Mouse (Mus musculus) gastrocnemius, adult 2 months (tissue): ENCODE measurements around the gene Leng1. TPM values are rescaled to one million over a fixed set of nuclear protein-coding genes. Genes with fewer than 3 reads are reported as not detected.

Experiments
- DNase-seq: peaks from one replicate; pipeline ENCODE4 v3.0.0; 2022
- H3K27ac ChIP-seq: fragments of 200-600 bp; 2 replicates; pipeline ENCODE4 v1.8.1; 2022; ENCODE audit warnings: mild to moderate bottlenecking
- H3K4me3 ChIP-seq: fragments of 200-600 bp; 2 replicates; pipeline ENCODE4 v1.8.1; 2022; ENCODE audit warnings: mild to moderate bottlenecking, moderate library complexity
- CTCF ChIP-seq: fragments of 200-600 bp; IDR thresholded peaks from 2 replicates; pipeline ENCODE4 v1.8.1; 2022; ENCODE audit warnings: antibody characterized with exemption, mild to moderate bottlenecking, moderate library complexity
- intact Hi-C: fragments of 180-260 bp; cut with DNase I; formaldehyde crosslinking; loops from one replicate; pipeline ENCODE4 v1.15.1; 2025
- total RNA-seq, 2 experiments: library from RNA; stranded (reverse); gene quantifications; 2 replicates each; pipeline ENCODE4 v1.2.3; 2021

Gene Leng1
- total RNA-seq, 2 experiments from 2014 or later: 4.9 to 6.8 TPM

DNA sequence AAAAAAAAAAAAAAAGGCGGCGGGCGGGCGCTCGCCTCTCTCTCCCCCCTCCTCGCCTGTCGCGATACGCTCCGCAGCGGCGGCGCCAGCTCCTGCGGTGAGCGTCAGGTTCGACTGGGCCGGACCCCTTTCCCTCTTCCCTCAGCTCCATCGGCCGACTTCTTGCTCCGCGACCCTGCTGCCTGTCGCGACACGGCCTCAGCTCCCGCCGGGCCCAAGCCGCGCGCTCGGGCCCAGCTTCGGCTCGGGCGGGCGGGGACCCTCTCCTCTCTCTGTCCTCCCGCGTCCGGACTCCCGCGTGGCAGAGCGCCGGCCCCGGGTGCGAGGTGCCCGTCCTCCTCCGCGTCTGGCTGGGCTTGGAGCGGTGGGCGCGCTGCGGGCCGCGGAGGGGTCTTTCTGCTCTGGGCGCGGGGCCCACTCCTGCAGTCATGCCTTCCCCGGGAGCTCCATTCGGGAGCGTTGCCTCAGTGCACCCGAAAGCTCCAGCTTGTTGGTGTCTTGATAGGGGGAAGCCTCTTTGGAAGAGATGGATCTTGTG, 20.1 kb downstream of the Leng1 start:
- no peak for TF ChIP-seq CTCF
- Histone ChIP-seq H3K27ac (peak overlapping the region; percentile 98), H3K4me3 (peak overlapping the region; percentile 75)
- intact Hi-C loops: loop anchor here (1.0 to 10.0 kb wide), 3 partner anchors 20 to 499 kb away; partner anchors contain the start of genes Leng1, Mboat7 and Tsen34
- DNase-seq: no peak

DNA sequence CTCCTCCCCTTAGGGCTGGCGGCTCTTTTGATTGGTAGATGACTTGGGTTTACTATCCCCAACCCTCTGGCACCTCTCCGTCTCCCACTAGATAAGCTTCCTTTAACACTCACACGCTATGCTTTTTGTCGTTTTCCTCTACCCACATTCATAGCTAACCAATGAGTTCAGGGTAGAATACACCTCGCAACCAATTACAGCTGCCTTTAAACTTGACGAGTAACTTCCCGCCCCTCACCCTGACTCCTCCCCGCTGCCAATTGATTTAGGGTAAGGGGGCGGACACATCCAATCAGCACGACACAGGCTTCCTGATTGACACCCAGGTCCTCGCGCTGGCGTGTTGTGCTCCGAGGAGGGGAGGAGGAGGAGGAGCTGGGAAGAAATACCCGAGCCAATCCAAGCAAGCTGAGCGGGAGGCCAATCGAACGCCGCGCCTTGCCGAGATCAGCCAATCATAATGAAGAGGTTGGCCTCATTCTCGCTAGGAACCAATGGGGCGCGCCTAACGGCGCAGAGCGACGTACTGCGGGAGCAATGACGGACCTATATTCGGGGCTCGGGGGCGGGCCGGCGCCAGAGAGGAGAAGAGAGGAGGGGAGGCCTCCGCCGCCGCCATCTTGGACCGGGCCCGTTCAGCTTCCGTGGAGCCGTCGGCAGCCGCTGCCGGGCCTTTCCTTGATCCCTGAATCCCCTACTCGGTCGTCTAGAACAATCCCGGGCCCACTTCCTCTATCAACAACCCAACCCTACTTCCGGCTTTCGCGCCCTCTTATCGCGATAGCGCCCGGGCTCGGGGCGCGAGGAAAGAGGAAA, 20.8 kb downstream of the Leng1 start, which contains the start of gene Cnot3:
TSS of gene Cnot3 (plus strand) at position 597 of the 816 bp plus-strand sequence.
- intact Hi-C loops: loop anchor here (1.0 to 10.0 kb wide), 3 partner anchors 20 to 500 kb away; partner anchors contain the start of genes Leng1, Mboat7 and Tsen34
- TF ChIP-seq CTCF: no peak

DNA sequence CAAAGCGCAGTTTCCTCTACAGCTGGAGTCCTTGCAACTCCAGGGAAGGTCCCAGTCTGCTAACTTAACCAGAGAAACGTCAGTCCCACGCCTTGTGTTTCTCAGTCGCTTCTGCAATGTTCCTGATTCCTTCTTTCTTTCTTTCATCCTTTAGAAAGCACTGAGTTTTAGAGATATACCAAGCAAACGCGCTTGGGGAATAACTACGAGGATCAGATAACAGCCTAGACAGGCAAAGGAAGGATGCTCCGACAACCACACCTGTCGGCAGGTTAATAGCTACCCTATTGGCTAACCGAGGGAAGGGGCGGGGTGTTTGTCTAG, 21.3 kb downstream of the Leng1 start:
- H3K27ac ChIP-seq: peak overlapping the region; percentile 87
- peak; percentile 89 for DNase-seq
- intact Hi-C loops: loop anchor here (10.0 kb wide), 1 partner anchor 500 kb away; no protein-coding TSS in a partner anchor
- H3K4me3 ChIP-seq: peak overlapping the region; percentile 74
- no peak for TF ChIP-seq CTCF

More for the DNA sequence above, 20.8 kb downstream of the Leng1 start, which contains the start of gene Cnot3:
- peak within 1 kb of the TSS; percentile 98 for H3K27ac ChIP-seq
- peak within 1 kb of the TSS; percentile 75 for H3K4me3 ChIP-seq
- peak; percentile 99 for DNase-seq

DNA sequence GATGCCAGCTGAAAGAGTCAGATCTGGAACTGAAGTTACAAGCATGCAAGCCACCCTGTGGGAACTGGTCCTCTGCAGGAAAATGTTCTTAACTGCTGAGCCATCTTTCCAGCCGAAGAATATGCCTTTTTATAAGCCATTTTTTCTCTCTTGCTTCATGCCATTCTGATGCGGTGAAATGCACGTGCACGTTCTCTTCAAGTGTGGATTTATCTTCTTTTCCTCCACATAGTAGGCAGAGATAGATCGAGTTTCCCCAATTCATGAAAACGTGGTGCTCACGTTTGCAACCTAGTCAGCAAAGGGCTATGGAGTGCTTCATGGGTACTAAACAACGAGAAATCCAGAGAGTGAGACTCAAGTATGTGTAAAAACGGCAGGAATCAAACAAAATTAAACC, 21.8 kb downstream of the Leng1 start:
- intact Hi-C loops: loop anchor here (10.0 kb wide), 1 partner anchor 501 kb away; no protein-coding TSS in a partner anchor
- Histone ChIP-seq H3K4me3 (peak overlapping the region; percentile 74), H3K27ac (0 out of 2 replicates have a peak overlapping the region, but pooled peaks have one; percentile 87)
- TF ChIP-seq CTCF: no peak
- DNase-seq: no peak

DNA sequence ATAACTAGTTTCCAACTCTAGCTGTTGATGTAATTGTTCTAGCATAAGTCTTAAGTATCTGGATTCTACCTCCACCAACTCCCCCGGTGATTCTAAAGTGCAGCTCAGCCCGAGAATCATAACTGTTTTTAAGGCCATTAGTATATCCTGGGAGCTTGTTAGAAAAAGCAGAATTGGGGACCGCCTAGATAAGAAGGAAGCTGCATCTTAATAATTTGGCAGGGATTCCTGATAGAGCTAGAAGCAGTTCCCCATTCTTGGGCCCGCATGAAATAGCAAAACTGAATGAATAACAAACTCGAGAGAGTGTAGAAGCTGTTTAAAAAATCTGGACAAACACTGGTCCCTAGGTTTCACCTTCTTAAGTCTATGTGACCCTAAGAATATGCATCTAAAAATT, 22.2 kb downstream of the Leng1 start:
- DNase-seq: no peak
- TF ChIP-seq CTCF: no peak
- no peak overlapping the region for H3K4me3 ChIP-seq
- no peak overlapping the region for H3K27ac ChIP-seq
- intact Hi-C loops: loop anchor here (10.0 kb wide), 1 partner anchor 501 kb away; no protein-coding TSS in a partner anchor

DNA sequence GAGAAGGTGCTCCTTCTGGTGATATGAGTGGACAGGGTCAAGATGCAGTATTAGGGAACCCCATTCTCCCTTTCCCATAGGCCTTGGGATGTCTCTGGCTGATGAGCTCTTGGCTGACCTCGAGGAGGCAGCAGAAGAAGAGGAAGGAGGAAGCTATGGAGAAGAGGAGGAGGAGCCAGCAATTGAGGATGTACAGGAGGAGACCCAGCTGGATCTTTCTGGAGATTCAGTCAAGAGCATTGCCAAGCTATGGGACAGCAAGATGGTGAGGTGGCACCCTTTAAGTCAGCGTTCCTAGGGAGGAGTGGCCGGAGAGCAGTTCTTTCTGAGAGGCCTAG, 35.2 kb downstream of the Leng1 start:
- no peak for DNase-seq
- no peak for TF ChIP-seq CTCF
- peak overlapping the region; percentile 90 for H3K4me3 ChIP-seq
- H3K27ac ChIP-seq: peak overlapping the region; percentile 99
- intact Hi-C loops: no loop called here

DNA sequence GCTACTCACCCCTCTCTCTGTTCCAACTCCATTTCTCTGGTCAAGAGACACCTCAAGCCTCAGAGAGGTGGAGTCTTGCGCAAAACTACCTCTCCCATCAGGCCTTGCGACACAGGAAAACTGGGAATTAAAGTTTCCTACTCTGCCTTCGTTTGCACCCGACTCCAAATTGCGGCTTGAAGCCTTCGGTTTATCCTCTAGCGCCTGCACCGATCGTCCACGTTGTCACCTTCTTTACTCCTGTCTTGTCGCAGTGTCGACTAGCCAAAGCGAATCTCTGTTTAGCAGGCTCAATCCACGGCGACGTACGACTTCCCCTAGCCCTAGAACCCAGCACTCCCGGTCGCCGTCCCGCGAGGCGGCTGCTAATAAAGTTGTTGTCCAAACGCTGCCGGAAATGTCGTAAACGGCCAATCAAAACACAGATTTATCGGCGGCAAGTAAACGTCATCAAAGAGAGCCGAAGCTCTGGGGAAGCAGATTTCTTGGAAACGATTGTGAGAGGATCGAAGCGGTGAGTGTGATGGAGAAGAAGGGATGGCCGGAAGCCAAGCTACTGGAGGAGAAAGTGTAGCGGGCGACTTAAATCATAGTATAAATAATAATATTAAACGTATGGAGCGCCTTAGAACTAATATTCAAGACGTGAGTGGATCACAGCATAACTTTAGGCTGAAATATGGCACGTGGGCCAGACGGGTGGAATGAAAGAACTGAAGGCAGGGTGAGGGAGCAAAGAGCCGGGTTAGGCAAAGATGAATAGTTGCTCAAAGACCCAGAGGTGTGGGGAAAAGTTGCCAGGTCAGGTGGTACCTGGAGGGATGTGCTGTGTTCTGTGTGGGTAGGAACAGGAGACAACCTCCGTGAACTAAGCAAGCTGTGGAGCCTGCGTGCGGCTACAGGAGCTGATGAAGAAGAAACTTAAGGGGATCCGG, 35.8 kb downstream of the Leng1 start, which contains the start of the genes Tfpt and Prpf31:
TSS of gene Tfpt (minus strand) at position 387 of the 935 bp plus-strand sequence.
TSS of gene Prpf31 (plus strand) at position 443 of the 935 bp plus-strand sequence.
- DNase-seq: peak; percentile 93
- intact Hi-C loops: loop anchor here (5.0 kb wide), 1 partner anchor 62 kb away; the partner anchor contains the start of genes Mboat7 and Tsen34
- peak within 1 kb of the TSS; percentile 90 for H3K4me3 ChIP-seq
- no peak for TF ChIP-seq CTCF
- peak within 1 kb of the TSS; percentile 99 for H3K27ac ChIP-seq

DNA sequence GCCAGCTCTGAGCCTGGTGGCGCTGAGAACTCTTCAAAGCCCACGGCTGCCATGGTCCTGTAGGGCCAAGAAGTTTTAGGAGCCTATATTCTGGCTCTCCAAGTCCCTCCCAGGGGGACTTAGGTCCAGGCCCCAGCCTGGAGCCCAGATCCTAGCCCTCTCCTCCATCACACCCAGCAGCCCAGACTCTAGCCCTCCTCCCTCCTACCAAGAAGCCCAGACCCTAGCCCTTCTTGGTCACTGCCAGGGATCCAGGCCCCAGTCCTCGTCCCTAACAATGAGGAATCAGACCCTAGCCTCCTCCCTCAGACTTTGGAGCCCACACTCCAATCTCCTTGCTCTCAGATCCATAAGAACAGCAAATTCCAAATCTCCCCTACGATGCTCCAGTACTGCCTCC, 36.6 kb downstream of the Leng1 start:
- intact Hi-C loops: loop anchor here (5.0 kb wide), 1 partner anchor 63 kb away; the partner anchor contains the start of genes Mboat7 and Tsen34
- no peak for TF ChIP-seq CTCF
- peak overlapping the region; percentile 99 for H3K27ac ChIP-seq
- DNase-seq: no peak
- peak overlapping the region; percentile 90 for H3K4me3 ChIP-seq

DNA sequence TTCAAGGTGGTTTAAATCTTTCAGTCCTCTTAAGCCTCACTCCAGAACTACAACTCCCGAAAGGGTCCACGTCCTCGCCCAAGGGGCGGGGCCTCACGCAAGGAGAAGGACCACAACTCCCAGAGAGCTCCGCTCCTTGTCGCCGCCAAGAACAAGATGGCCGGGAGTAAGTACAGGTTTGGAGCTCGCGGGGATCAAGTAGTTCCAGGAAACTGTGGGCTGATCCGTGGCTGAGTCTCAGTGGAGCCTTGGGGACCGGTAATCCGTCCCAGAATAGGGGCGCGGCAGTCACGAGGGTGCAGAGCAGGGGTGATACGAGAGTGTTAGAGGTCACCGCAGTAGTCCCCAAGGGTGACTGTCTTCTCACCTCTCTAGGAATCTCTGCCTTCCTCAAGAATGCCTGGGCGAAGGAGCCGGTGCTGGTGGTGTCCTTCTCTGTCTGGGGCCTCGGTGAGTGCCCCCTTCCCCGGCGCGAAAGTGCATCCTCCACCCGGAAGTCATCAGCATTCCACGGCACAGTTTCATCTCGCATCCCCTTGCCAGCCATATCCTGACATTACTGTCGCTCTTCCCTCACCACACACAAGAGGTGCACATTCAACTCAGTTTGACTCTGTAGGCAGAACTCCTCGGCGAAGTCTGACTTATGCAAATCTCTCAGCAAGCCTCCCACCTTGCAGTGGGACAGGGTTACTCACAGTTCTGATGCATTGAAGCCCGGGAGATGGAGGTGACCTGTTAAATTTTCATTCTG, 48.2 kb downstream of the Leng1 start, which contains the start of gene Ndufa3:
TSS of gene Ndufa3 (plus strand) at position 132 of the 754 bp plus-strand sequence.
- no peak for TF ChIP-seq CTCF
- intact Hi-C loops: loop anchor here (5.0 to 10.0 kb wide), 2 partner anchors 285 to 517 kb away; partner anchors contain the start of genes Cacng7 and Leng8
- DNase-seq: peak; percentile 92
- H3K4me3 ChIP-seq: peak within 1 kb of the TSS; percentile 83
- peak within 1 kb of the TSS; percentile 92 for H3K27ac ChIP-seq

DNA sequence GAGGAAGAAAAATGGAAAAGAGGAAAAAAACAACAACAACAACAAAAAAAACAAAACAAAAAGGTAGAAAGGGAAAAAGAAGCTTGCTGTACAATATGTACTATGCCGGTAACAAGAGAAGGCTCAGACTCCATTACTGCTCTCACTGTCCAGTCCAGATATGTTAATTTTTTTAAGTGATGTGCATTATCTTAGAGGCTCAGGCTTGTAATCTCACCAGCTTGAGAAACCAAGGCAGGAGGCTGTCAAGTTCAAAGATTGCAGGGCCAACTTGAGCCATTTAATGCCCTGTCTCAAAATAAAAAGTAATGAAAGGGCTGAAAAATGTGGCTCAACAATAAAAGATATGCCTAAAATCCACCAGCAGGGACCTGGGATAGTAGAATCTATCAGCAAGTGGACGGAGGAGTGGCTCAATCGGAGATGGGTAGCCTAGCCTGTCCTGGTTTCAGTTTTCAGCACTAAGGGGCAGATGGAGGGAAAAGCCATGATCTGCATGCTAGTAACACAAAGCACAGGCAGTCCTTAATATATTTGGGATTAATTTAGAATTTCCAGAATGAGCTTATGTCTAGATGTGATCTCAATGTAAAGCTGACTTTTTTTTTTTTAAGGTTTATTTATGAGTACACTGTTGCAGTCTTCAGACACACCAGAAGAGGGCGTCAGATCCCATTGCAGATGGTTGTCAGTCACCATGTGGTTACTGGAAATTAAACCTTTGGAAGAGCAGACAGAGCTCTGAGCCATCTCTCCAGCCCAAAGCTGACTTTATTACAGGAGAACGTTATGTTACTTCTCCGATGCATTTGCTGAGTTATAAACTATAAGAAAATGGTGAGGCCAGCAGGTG, 49.0 kb downstream of the Leng1 start:
- peak overlapping the region; percentile 92 for H3K27ac ChIP-seq
- peak; percentile 56 for TF ChIP-seq CTCF
- intact Hi-C loops: loop anchor here (5.0 to 10.0 kb wide), 2 partner anchors 284 to 518 kb away; partner anchors contain the start of genes Cacng7 and Leng8

More for the DNA sequence above, 49.0 kb downstream of the Leng1 start:
- peak overlapping the region; percentile 83 for H3K4me3 ChIP-seq
- DNase-seq: peak; percentile 33
